8 mouse cellular contexts compared by ENCODE assay signal in genomic region chr10:7779751-7780237, GRCm38 (mm10). TPM values are rescaled to one million over a fixed set of nuclear protein-coding genes. Genes with fewer than 3 reads are reported as not detected.
DNase-seq lines count a peak whose midpoint lies in the region; ATAC-seq lines count a peak whose summit lies in the region.

No protein-coding gene starts in this region.

- peak overlapping the region; percentile 87 for H3K9ac ChIP-seq in heart, embryonic 15.5 days
- peak overlapping the region; percentile 84 for H3K9ac ChIP-seq in hindbrain, embryonic 12.5 days
- peak overlapping the region; percentile 85 for H3K9ac ChIP-seq in midbrain, embryonic 13.5 days (replicated peaks)

- DNase-seq in heart, adult 8-10 months (ENCODE audit: low spot score): no peak
- peak; percentile 52 for DNase-seq in adrenal gland, postnatal 10 days
- DNase-seq in frontal cortex, adult 2 months (ENCODE audit: extremely low spot score in 1 of 2, low spot score in 1 of 2): no peak
- DNase-seq in urinary bladder, postnatal 10 days (ENCODE audit: low spot score): no peak
- no peak for DNase-seq in cerebellum, postnatal 10 days

- H3K27me3 ChIP-seq in heart, embryonic 15.5 days: no peaks in the 10 kb centered on the region
- H3K27me3 ChIP-seq in hindbrain, embryonic 12.5 days: no peaks in the 10 kb centered on the region
- no peaks in the 10 kb centered on the region for H3K27me3 ChIP-seq in midbrain, embryonic 13.5 days

- peaks cover 8% of the 10 kb centered on the region; the same call in 1 of the 2 replicates for H3K36me3 ChIP-seq in heart, embryonic 15.5 days
- peaks cover 8% of the 10 kb centered on the region for H3K36me3 ChIP-seq in hindbrain, embryonic 12.5 days
- peaks cover 25% of the 10 kb centered on the region for H3K36me3 ChIP-seq in midbrain, embryonic 13.5 days

- peak overlapping the region; percentile 100 for H3K4me3 ChIP-seq in heart, embryonic 15.5 days
- H3K4me3 ChIP-seq in hindbrain, embryonic 12.5 days: peak overlapping the region; percentile 94
- peak overlapping the region; percentile 90 for H3K4me3 ChIP-seq in midbrain, embryonic 13.5 days (replicated peaks)

- no peak for ATAC-seq in heart, embryonic 15.5 days (replicated peaks; ENCODE audit: insufficient number of reproducible peaks, insufficient read depth, low FRiP score, low read depth)
- no peak for ATAC-seq in hindbrain, embryonic 12.5 days (ENCODE audit: low FRiP score)
- ATAC-seq in midbrain, embryonic 13.5 days: no peak

- WGBS in heart, embryonic 15.5 days: 22% methylated on average over 7 of the region's 7 CpGs
- 24% methylated on average over 7 of the region's 7 CpGs for WGBS in hindbrain, embryonic 12.5 days
- 21% methylated on average over 7 of the region's 7 CpGs for WGBS in midbrain, embryonic 13.5 days

- H3K4me1 ChIP-seq in heart, embryonic 15.5 days (replicated peaks): peaks cover 6% of the 10 kb centered on the region
- 0 out of 2 replicates have a peak, but pooled peaks cover 4% of the 10 kb centered on the region for H3K4me1 ChIP-seq in hindbrain, embryonic 12.5 days
- H3K4me1 ChIP-seq in midbrain, embryonic 13.5 days (replicated peaks): peaks cover 23% of the 10 kb centered on the region

- H3K27ac ChIP-seq in heart, embryonic 15.5 days: 0 out of 2 replicates have a peak overlapping the region, but pooled peaks have one; percentile 78
- peak overlapping the region; percentile 76 for H3K27ac ChIP-seq in hindbrain, embryonic 12.5 days
- H3K27ac ChIP-seq in midbrain, embryonic 13.5 days: no peak overlapping the region

- H3K9me3 ChIP-seq in heart, embryonic 15.5 days (replicated peaks): no peaks in the 10 kb centered on the region
- no peaks in the 10 kb centered on the region for H3K9me3 ChIP-seq in hindbrain, embryonic 12.5 days (replicated peaks)
- H3K9me3 ChIP-seq in midbrain, embryonic 13.5 days: no peaks in the 10 kb centered on the region

- peak overlapping the region; percentile 87 for H3K4me2 ChIP-seq in heart, embryonic 15.5 days
- peak overlapping the region; percentile 67 for H3K4me2 ChIP-seq in hindbrain, embryonic 12.5 days (replicated peaks)
- peak overlapping the region; percentile 60 for H3K4me2 ChIP-seq in midbrain, embryonic 13.5 days (replicated peaks)

RNA-seq across cellular contexts. Expression of gene Ginm1, which starts 12.8 kb away (rescaled TPM):
- polyA plus RNA-seq in heart, embryonic 15.5 days (2015; fragmentation: Nextera tagmentation; extraction: Ambion mirVana): 77.7 and 86.1 TPM in 2 replicates
- 100 to 1,000 TPM in 2 of 4 experiments, 10 to 100 TPM in 2; 94.3 to 115 (median 102) TPM for total RNA-seq in heart, adult 8-10 months (2022)
- total RNA-seq in adrenal gland, postnatal 10 days (2021): 100 to 1,000 TPM; 206 to 214 TPM
- 61.2 and 61.3 TPM in 2 replicates for polyA plus RNA-seq in hindbrain, embryonic 12.5 days (2016; fragmentation: Nextera tagmentation; extraction: Ambion mirVana)
- polyA plus RNA-seq in midbrain, embryonic 13.5 days (2015; fragmentation: Nextera tagmentation; extraction: Ambion mirVana): 49.6 and 51.1 TPM in 2 replicates
- polyA plus RNA-seq in frontal cortex, adult 2 months (2012; rRNA removed): 28.7 and 32.4 TPM in 2 replicates

RNA-seq across cellular contexts. Expression of gene Ppil4, which starts 12.9 kb away (rescaled TPM):
- 28.2 and 29.2 TPM in 2 replicates for polyA plus RNA-seq in heart, embryonic 15.5 days (2015; fragmentation: Nextera tagmentation; extraction: Ambion mirVana)
- 10 to 100 TPM; 10.3 to 15.9 (median 13.5) TPM for total RNA-seq in heart, adult 8-10 months (2022)
- total RNA-seq in adrenal gland, postnatal 10 days (2021): 10 to 100 TPM; 22.8 to 25.0 TPM
- polyA plus RNA-seq in hindbrain, embryonic 12.5 days (2016; fragmentation: Nextera tagmentation; extraction: Ambion mirVana): 47.7 and 51.7 TPM in 2 replicates
- polyA plus RNA-seq in midbrain, embryonic 13.5 days (2015; fragmentation: Nextera tagmentation; extraction: Ambion mirVana): 51.2 and 55.2 TPM in 2 replicates
- 24.8 and 27.9 TPM in 2 replicates for polyA plus RNA-seq in frontal cortex, adult 2 months (2012; rRNA removed)

RNA-seq across cellular contexts. Expression of gene Zc3h12d, which starts 52.5 kb away (rescaled TPM):
- 0.20 and 0.36 TPM in 2 replicates for polyA plus RNA-seq in heart, embryonic 15.5 days (2015; fragmentation: Nextera tagmentation; extraction: Ambion mirVana)
- under 1 TPM; 0.14 to 0.26 (median 0.23) TPM for total RNA-seq in heart, adult 8-10 months (2022)
- total RNA-seq in adrenal gland, postnatal 10 days (2021): 1 to 10 TPM in 1 of 2 experiments, under 1 TPM in 1; 1.00 to 1.1 TPM
- polyA plus RNA-seq in hindbrain, embryonic 12.5 days (2016; fragmentation: Nextera tagmentation; extraction: Ambion mirVana): 0.19 and 0.25 TPM in 2 replicates
- 0.08 and 0.10 TPM in 2 replicates for polyA plus RNA-seq in midbrain, embryonic 13.5 days (2015; fragmentation: Nextera tagmentation; extraction: Ambion mirVana)
- polyA plus RNA-seq in frontal cortex, adult 2 months (2012; rRNA removed): 0.15 and 0.22 TPM in 2 replicates

RNA-seq across cellular contexts. Expression of gene Katna1, which starts 54.0 kb away (rescaled TPM):
- polyA plus RNA-seq in heart, embryonic 15.5 days (2015; fragmentation: Nextera tagmentation; extraction: Ambion mirVana): 30.3 and 32.8 TPM in 2 replicates
- 10 to 100 TPM; 10.1 to 14.0 (median 13.7) TPM for total RNA-seq in heart, adult 8-10 months (2022)
- 10 to 100 TPM; 30.3 to 31.7 TPM for total RNA-seq in adrenal gland, postnatal 10 days (2021)
- polyA plus RNA-seq in hindbrain, embryonic 12.5 days (2016; fragmentation: Nextera tagmentation; extraction: Ambion mirVana): 48.2 and 51.5 TPM in 2 replicates
- polyA plus RNA-seq in midbrain, embryonic 13.5 days (2015; fragmentation: Nextera tagmentation; extraction: Ambion mirVana): 40.2 and 40.3 TPM in 2 replicates
- 13.6 and 13.8 TPM in 2 replicates for polyA plus RNA-seq in frontal cortex, adult 2 months (2012; rRNA removed)
